Mouse (Mus musculus) kidney, adult 2 months (tissue): ENCODE results near the gene Cnot9.
"Not testable (repeated sequence)": the region's sequence is repeated elsewhere in the genome, so short reads cannot be mapped to it uniquely, and the experiment has no call there.

ENCODE experiments used
- CTCF ChIP-seq: fragments of 200-500 bp; conservative IDR thresholded peaks from 2 replicates; pipeline ENCODE4 v1.5.1; 2011; ENCODE audit warnings: low read depth, mild to moderate bottlenecking, control low read depth, low read length, moderate library complexity, mixed read lengths; ENCODE audit not compliant: insufficient read depth, insufficient read length
- POLR2A ChIP-seq: fragments of 200-500 bp; IDR thresholded peaks from one replicate; pipeline ENCODE4 v1.6.1; 2011; ENCODE audit warnings: low read depth, low read length, control low read depth

- TF ChIP-seq POLR2A, CTCF: not testable (repeated sequence)
Observed at GRCm38 (mm10) chr1:74512999-74513398, 7.1 kb downstream of the Cnot9 start.
